Mouse (Mus musculus) embryo, embryonic 9.5 days (tissue): ENCODE measurements around the gene Zkscan14.
"Not testable (repeated sequence)": the region's sequence is repeated elsewhere in the genome, so short reads cannot be mapped to it uniquely, and the experiment has no call there.

Experiments
- DNase-seq: peaks from one replicate; pipeline ENCODE4 v3.0.0-alpha.2; 2017; ENCODE audit errors: extremely low spot score

The Zkscan14 gene

DNA sequence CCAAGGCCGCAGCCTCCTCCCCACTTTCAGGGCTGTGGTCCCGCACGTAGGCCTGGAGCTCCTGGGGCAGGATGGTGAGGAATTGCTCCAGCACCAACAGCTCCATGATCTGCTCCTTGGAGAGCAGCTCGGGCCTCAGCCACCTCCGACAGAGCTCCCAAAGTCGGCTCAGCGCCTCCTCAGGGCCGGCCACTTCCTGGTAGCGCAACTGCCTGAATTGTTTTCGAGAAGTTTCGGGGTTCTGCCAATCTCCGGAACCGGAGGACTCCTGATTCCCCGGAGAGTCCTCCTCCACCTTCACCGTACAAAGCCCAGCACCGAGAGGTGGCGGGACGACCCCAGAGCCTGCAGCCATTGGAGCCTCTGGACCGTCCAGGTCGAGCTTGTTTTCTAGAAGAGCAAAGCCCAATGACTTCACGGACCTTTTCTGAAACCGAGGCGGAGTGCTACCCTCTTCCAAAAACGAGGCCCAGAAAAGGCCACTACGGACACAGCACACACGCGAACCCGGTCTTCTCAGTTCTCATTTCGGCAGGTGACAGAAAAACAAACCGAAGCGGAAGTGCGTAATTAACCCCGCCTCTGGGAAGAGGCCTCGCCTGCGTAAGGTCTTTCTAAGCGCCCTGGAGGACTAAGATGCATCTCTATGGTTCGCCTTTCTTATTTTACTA, at the start of gene Zkscan14:
Gene Zkscan14, minus strand, starts transcription at position 548 of the 671 bp plus-strand sequence.
- DNase-seq = peak; percentile 80

DNA sequence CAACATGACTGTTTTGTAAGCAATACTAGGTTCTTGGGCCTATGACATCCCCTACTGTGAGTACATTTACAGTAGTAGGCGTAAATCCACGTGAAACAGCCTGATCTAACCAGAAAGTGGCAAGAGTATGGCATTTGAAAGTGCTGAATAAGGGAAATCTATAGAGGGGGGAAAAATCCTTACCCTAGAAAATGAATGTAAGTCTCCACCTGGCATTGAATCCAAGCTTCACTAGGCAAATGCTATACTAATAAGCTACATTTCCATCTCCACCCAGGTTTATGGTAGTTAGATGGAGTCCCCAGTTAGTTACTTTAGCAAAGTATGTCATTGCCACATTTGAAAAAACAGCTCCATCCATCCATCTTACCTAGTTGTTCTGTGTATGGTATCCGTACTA, 47.9 kb upstream of the Zkscan14 start:
- DNase-seq = no peak

DNA sequence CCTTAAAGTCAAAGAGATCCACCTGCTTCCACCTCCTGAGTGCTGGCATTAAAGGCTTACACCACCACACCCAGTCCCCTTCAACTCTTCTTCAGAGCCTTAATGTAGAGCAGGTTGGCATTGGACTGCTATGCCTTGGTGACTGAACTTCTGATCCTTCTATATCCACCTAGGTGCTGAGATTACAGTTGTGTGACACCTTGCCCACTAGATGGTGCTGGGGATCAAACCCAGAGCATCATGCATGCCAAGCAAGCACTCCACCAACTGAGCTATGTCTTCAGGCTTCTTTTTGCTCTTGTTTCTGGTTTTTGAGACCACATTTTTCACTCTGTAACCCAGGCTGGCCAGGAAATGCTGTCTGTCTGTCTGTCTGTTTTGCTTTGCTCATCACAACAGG, 33.0 kb upstream of the Zkscan14 start:
- DNase-seq = no peak

DNA sequence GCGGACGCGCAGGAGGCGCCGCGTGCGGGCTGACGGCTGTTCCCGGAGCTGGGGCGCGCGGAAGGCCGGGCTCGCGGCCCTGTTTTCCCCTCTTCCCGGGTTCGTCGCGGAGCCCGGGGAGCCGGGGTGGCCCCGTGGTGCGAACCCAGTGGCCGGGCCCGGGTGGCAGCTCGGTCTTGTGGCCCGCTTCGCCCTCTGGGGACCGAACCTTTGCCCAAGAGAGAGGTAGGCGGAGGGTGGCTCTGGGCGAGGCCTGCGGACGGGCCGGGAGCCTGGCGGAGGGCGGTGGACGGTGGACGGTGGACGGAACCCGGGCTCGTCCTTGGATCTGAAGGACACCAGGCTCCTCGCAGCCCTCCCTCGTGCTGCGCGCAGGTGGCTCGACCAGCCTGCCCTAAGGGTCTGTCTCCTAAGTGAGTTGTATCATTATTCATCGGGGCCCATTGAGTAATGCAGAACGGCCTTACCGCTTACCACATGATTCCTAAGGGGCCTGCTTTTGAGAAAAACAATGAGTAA, 30.3 kb upstream of the Zkscan14 start:
- no peak for DNase-seq

DNA sequence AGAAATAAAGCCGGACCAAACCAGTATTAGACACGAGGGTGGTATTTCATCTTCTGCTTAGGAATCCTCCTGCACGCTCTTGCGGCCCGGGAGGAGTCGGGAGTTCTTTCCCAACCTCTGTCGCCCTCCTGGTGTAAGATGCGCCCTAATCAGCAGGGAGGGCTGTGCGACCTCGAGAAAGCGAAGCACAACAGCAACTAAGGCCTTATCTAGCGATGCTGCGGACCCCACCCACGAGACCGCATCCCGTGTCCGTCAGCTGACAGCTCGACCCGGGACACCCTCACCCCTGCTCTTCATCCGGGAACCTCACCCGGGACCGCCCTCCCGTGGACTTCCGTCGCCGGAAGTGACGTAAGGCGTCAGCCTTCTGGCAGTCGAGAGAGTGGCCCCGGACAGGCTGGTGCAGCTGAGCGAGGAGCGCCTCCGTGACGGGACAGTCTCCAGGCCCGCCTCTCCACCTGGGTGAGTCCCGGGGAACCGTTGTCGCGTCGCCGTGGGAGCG, 29.8 kb upstream of the Zkscan14 start, which contains the start of gene Zfp655:
Gene Zfp655, plus strand, starts transcription at position 349 of the 505 bp plus-strand sequence.
- DNase-seq = peak; percentile 97

DNA sequence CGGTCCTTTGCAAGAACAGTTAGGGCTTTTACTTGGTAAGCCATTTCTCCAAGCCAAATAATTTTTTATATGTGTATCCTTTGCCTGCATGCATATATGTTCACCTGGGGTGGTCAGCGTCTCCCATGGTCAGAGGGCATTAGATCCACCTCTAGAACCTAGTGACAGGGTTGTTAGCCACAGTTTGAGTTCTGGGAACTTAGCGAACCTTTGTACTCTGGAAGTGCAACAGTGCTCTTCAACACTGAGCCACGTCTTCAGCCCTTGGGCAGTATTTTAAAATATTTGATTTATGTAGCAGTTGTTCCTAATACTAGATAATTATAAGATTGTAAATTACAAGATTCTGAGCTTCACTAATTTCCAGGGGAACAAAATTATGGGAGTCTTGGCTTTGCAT, 29.0 kb upstream of the Zkscan14 start:
- no peak for DNase-seq

DNA sequence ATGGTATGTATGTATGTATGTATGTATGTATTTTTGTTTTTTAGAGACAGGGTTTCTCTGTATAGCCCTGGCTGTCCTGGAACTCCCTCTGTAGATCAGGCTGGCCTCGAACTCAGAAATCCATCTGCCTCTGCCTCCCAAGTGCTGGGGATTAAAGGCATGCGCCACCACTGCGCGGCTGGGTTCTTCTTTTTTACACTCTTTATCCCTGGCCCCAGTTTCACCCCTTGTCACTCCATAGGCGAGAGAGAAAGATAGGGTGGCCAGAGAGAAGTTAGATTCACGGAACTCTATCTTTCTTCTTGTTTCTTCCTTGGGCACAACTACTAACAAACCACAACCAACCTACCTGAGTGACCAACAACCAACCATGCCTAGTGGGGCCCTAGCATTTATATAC, 27.6 kb upstream of the Zkscan14 start:
- not testable (repeated sequence) for DNase-seq

DNA sequence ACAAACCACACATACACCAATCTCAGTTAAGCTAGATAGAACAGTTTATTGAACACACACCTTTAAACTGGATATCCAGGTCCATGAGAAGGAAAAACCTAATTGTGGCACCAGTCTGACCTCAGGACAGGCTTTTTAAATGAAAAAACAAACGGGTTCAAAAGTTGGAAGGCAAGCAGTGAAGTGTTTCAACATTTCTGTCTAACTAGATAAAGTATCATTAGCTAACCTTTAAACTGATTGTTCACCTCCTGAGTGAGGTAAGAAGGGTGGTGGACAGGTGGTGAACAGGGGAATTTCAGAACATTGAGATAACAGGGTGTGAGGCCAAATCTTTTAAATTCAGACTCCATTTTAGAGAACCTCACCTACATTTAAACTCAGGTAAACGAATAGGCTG, 24.8 kb upstream of the Zkscan14 start:
- DNase-seq = no peak

DNA sequence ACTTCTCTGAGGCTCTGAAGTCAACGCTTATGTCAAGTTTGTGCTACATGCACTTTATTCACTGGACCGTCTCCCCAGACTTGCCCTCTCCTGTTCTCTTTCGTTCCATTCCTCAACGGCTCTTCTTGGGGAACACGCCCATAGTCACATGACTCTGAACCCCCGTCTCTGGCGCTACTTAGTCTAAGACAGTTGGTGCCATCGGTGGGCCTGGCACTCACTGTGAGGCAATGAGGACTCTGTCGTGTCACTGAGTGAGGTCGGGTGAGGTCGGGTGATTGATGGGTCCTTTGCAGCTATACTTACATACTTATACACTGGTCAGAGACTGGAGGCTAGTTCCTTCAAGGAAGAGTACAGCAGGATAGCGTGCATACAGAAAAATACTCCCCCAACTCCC, 21.7 kb upstream of the Zkscan14 start:
- no peak for DNase-seq

DNA sequence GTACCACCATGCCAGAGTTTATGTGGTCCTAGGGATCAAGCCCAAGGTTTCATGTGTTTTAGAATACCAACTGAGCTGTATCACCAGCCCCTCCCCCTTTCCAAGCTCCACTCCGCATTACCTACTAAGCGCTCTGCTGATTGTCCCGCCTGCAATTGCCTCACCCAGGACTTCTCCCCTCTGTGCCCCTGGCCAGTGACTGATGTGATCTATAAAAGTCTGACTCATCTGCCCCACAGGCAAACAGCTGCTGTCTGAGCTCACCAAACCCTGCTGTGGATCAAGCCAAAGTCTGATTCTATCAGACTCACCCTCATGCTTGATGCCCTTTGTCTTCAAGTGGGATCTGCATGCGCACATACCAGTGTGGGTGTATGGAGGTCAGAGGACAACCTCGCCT, 21.2 kb upstream of the Zkscan14 start:
- no peak for DNase-seq

DNA sequence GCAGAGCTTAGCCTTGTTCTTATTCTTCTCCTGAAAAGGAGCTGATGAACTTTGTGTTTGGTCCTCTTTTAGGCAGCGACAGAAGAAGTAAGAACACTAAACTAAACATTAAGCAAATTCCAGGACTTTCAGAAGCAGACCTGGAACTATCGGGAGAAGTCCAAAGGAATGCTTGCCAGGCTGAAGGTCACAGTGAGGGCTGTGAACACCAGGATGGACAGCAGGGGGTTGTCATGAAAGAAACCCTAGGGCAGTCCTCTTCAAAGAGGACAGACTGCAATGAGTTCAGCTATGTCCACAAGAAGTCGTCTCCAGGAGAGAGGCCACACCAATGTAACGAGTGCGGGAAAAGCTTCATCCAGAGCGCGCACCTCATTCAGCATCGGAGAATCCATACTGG, 18.3 kb upstream of the Zkscan14 start:
- DNase-seq = no peak

DNA sequence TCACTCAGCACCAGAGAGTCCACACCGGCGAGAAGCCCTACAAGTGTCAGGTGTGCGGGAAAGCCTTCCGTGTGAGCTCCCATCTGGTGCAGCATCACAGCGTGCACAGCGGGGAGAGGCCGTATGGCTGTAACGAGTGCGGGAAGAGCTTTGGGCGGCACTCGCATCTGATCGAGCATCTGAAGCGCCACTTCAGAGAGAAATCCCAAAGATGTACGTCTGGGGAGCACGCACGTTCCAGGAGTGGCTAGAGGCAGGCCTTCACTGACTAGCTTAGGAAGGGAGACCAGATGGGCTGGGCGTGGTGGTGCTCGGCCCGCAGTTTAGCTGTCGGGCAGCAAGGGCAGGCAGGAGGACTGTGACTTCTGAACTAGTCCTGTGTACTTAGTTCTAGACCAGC, 17.0 kb upstream of the Zkscan14 start:
- no peak for DNase-seq

DNA sequence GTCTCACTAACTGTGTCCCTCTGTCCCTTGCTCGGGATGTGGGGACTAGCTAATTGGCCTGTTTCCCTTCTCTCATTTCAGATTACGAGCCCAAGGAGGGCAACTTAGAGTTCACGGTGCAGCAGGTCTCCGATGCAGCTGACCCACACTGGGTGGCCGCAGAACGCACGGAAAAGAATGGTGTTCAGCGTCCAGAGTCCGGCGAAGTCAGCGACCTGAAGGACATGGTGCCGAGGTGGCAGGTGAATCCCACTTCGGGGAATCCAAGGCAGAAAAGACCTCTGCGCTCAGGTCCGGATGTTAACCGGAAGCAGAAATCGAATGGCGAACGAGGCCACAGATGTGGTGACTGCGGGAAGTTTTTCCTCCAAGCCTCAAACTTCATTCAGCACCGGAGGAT, 16.5 kb upstream of the Zkscan14 start:
- no peak for DNase-seq

DNA sequence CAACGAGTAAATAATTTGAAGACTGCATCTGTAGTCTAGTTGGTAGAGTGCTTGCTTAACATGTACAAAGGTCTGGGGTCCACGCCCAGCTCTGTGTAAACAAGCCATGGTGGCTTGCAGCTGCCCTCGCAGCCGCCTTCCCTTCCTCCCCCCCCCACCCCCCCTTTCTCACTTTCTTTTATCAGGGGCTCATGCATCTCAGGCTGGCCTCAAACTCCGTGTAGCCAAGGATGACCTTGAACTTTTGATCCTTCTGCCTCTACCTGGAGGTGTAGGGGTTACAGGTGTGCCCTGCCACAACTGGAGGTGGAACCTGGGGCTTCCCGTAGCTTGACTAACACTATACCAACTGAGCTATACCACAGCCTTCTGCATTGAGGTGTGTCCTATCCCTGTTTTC, 16.1 kb upstream of the Zkscan14 start:
- no peak for DNase-seq

DNA sequence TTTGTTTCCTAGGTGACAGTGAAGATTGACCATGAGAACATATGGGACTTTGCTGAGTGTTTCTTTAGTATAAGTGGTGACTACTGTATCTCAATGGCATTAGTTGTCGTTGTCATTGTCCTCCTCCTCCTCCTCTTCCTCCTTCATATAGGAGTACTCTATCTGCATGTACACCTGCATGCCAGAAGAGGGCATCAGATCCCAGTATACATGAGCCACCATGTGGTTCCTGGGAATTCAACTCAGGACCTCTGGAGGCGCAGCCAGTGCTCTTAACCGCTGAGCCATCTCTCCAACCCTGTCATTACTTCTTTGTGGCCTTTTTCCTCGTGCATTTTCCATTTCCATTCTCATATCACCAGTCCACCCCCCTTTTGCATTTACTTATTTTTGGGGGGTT, 13.0 kb upstream of the Zkscan14 start:
- no peak for DNase-seq

DNA sequence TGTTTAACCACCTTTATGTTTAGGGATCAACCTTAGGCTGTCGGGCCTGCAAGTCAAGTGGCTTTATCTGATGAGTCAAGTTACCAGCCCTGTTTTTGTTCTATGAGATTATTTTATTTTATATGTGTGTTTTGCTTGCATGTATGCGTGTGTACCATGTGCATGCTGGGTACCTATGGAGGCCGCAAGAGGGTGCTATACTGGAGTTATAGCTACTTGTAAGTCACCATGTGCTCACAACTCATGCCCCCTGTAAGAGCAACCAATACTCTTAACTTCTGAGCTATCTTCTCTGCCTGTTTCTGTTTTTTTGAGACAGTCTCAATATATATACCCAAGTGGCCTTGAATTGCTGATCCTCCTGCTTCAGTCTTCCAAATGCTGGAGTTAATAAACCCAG, 11.8 kb upstream of the Zkscan14 start:
- no peak for DNase-seq

DNA sequence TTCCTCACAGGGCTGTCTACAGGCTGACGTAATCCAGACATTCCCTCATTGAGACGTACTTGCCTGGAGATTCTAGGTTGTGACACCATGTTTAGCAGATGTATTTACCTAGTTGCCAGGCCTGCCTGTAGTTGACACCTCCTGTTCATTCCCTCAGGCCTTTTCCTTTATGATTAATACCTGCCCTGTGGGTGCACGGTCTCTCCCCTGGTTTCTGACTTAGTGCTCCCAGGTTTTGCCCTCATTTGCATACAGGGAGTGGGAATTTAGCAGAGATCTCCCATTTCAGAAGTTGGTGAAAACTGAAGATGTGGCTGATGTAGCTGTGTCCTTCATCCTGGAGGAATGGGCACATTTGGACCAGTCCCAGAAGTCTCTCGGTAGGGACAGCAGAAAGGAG, 10.5 kb upstream of the Zkscan14 start:
- DNase-seq = no peak

DNA sequence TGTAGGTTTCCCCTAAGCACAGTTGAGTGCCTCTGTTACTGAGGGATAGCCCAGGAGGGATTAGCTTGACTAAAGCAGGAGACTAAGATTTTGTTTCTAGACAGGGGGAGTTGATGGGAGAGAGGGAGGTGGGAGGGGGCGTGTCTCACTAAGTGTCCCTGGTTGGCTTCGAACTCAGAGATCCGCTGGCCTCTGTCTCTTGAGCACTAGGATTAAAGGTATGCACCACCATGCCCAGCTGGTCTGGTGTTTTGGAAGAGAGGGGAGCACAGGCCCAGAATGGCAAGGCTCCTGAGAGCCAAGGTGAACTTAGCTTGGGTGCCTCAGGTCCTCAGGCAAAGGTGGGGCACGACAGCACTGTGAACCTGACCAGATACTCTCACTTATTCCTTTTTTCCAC, 9.7 kb upstream of the Zkscan14 start:
- DNase-seq = no peak

DNA sequence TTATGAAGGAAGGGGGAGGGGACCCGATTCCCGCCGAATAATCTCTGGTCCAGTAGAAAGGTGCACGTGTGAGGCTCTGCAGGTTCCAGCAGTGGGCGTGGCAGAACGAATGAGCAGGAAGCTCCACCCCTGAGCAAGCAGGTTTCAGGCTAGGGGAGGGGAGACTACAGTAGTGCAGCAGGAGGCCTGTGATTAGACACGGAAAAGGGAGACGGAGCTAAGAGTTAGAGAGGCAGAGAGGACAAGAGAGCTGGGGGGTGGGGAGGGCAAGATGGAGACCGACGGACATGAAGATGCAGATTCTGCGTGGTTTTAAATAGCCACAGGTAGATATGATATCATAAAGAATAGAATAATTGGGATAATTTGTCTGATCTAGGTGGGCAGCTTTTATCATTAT, 6.7 kb upstream of the Zkscan14 start:
- DNase-seq = not testable (repeated sequence)

DNA sequence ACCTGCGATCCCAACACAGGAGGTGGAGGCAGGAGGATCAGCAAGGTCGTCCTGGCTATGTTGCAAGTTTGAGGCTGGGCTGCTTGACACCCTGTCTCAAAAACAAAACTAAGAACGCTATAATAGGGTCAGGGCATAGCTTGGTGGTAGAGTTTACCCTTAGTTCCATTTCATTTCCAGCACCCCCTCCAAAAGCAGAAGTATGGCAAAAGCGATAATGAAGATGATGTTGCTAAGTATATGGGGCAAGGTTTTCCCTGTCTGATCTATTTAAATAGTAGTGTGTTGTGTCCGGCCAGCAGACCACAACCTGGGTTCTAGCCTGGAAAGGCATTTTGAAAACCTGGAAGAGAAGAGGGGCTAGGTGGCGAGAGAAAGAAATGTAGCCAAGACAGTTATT, 6.3 kb upstream of the Zkscan14 start:
- no peak for DNase-seq

DNA sequence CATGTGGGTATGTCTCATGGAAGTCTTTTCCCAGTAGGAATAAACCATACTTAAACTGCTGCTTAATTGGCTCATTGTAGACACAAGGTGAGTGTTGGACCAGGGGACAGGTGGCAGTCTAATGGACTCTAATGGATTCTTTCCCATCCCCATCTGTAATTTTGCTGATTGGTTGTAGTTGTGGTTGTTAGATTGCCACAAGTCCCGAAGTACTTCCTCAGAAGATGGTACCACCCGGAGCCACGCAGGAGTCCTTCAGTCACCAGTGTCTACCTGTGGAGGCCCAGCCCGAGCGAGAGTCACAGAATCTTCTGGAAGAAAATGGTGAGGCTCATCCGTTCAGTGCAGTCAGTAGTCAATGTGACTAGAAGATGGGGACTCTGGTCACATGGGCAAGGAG, 5.7 kb upstream of the Zkscan14 start:
- no peak for DNase-seq

DNA sequence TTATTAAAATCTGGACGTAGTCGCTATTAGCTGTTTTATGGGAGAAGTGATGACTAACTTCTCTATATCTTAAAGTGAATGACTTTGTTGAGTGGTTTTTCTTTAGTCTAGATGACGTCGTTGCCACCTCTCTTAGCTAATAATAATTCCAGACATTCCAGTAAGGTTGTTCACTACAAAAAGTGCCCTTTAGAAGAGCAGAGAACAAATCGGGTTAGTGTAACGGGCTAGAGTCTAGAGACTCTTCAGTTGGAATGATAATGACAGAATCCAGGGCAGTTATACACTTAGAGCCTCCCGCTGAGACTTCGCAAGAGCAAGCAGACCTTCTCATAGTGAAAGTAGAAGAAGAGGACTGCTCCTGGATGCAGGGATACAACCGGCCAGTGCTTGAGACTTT, 3.4 kb upstream of the Zkscan14 start:
- no peak for DNase-seq

DNA sequence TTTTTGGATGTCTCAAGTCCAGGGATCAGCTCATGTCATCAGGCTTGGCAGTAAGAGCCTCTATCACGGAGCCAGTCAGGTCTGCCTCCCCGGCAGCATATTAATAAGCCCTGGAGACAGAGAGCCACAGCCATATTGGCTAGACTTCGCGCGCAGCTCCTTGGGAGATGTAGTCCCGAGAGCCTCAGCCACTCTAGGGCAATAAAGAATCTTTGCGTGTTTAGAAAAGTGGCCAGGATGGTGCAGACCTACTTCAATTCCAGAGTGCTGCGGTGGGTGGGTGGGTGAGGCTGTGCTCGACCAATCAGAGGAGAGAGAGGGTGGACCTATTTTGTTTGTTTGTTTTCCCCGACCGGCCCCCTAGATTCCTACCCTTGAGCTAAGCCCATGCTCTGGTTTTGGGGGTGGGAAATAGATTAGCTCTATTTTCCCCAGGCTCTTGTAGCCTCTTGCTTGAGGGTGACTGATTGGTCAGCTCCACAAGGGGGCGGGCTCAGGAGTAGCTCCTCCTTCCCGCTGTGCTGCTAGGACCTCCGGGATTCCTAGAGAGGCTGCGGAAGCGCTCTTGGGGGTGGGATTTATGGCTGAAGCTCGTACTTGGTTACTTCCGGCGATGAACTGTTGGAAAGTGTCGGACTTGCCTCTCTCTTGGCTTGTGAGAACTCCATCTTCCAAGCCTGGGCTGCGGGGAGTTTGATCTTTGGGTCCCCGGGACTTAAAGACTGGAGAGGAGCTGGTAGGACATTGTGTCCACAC, 2.4 kb upstream of the Zkscan14 start, which contains the start of gene Zkscan5:
Gene Zkscan5, plus strand, starts transcription at position 627 of the 756 bp plus-strand sequence.
- peak; percentile 96 for DNase-seq
